Mouse (Mus musculus): Measurements from ENCODE around the gene Per1. TPM values are rescaled to one million over a fixed set of nuclear protein-coding genes. Genes with fewer than 3 reads are reported as not detected.

Gene Per1
- total RNA-seq, 2 experiments from 2014 or later, result 78.2 to 92.8 TPM

DNA sequence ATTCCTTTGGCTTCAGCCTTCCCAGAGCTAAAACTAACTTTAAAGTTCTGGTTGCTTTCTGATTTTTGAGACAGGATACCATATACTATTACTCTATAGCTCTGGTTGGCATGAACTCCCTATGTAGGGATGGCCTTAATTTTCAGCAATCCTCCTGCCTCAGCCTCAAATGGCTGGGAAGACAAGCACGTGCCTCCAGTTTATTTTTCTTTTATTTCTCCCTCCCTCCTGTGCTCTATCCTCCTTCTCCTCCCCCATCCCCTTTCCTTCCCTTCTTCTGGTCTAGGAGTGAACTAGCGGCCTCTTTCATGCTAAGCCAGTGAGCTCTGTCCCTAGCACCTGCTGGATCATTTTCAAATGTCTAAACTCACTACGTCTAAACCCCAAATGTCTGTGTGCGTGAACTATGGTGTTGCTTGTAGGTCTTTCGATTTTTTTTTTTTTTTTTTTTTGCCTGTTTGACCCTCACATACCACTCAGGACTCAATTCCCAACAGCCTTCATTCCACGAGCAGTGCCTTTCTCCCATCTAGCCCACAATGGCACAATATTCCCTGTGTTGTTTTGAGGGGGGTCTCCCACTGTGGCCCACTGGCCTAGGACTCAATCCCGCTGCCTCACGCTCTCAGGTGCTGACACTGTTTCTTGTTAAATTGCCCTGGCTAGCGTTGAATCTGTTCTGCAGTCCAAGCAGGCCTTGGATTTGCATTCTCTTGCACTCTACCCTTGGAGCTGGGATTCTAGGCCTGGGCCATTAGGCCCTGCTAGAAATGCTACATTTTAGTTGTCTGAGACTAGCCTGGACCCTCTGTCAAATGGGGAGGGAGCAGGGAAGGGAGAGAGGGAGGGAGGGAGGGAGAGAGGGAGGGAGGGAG, 30.5 kb upstream of the Per1 start:
- DNase-seq, result no peak

DNA sequence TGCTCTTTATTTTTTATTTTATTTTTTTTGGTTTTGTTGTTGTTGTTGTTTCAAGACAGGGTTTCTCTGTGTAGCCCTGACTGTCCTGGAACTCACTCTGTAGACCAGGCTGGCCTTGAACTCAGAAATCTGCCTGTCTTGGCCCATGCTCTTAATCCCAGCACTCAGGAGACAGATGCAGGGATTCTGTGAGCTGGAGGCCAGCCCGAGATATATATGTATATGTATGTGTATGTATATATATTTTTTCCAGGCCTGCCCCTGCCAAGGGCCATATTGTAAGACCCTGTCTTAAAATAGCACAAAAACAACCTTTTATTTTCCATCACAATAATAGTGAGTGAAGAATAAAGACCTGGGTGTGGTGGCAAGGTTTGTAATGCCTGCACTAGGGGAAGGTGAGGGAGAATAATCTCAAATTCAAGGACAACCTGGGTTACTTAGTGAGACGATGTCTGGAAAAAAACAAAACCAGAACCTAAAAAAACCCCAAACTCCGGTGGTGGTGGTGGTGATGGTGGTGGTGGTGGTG, 29.6 kb upstream of the Per1 start:
- no peak for DNase-seq

DNA sequence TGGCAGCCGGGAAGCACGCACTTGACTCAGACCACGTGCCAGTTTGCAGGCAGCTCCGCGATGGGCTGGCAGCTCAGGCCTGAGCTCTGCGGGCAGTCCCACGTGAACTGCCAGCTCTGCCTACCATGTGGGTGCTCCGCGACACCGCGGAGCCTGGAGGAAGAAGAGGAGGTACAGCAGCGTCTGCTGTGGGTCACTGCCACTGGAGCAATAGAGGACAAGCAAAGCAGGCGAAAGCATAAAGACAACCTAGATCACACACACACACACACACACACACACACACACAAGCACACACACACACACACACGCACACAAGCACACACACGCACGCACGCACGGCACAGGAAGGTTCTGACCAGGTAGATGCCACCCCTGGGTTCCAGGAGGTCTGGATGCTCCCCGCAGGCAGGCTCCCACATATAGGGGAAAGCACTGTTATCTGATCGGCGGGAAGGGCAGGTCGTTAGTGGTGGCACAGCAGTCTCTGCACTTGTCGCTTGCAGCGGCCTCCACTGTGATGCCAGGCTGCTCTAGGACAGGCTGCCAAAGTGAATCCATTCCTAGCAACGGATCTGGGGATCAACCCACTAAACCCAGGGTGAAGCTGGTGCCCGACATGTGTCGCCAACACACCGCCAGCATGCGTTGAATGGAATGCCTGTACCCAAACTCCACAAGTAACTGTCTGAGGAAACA, 28.7 kb upstream of the Per1 start:
- DNase-seq, result peak in 1 of 2 experiments; percentile 56

DNA sequence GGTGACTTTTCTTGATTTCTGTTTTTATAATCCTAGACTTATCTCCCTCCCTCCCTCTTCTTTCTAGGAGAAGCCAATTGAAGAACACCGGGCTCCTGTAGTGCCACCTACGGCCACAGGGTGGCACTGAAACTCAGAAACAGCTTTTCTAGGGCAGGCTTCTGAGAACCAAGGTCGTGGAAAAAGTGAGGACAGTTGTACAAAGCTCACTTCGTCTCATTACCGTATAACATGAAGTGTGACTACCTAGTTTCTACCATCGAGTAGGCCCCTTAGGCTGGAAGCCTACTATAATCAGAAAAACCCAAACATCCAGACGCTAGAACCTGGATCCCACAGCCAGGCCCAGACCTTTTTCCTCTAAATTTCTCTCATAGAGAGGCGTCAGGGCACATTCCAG, 28.1 kb upstream of the Per1 start:
- DNase-seq, result peak; percentile 85 to 88

DNA sequence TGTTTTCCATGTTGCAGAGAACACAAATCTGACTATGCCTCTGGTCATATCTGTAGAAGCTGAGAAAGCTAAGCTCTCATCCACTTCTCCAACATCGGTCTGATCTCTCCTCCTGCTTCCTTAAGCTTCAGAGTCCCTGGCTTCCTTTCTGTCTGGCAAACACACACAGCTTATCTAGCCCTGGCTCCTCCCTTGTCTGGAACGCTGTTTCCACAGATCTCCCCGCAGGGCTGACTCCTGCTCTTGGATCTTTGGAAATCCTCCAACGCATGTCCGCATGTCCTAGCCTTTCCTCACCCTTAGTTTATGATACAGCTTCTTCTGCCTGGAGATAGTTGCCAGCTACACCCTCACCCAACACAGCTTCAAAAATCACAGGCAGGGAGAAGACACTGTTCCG, 27.4 kb upstream of the Per1 start:
- no peak for DNase-seq

DNA sequence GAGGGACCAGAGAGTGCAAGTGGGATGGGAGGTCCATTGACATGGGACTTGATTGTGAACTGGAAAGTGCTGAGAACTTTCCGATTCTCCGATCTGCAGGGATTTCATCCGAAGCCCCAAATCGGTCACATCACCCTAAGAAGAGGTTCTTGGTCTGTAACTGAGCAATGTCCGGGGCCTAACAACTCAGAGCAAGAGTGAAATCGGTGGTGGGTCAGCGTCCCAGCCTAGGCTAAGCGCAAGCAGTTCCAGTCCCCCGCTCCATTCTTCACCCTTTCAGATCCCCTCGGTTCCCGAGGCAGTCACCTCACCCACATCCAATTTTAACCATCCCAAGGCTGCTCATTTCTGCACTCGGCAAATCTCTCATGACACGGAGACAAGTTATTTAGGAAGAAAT, 24.9 kb upstream of the Per1 start:
- DNase-seq, result no peak

DNA sequence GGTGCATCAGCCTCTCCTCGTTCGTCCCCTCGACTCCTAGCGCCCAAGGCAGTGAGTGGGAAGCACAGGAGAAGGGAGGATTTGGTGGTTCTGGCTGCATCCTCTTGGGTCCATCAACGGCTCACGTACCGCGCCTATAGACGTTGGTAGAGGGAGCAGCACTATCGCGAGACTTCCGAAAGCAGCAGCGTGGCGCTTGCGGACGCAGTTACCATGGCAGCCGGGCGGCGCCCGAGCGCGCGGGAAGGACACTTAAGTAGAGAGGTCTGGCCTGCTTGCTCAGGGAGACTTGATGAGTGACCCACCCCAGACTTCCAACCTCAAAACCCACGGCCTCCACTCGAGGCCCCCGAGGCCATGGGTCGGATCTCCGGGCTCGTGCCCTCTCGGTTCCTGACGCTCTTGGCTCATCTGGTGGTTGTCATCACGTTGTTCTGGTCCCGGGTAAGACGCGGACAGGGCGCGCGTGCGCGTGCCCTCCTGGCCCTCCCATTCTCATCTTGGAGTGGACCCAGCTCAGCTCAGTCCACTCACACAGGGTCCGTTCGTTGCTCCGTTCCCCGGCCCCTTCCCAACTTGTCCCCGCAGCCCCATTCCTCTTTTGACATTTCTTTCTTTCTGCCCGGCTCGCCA, 24.3 kb upstream of the Per1 start, which contains the start of gene Tmem107:
Gene Tmem107 (plus strand): TSS at position 217 of the 633 bp plus-strand sequence.
- peak; percentile 92 to 94 for DNase-seq

DNA sequence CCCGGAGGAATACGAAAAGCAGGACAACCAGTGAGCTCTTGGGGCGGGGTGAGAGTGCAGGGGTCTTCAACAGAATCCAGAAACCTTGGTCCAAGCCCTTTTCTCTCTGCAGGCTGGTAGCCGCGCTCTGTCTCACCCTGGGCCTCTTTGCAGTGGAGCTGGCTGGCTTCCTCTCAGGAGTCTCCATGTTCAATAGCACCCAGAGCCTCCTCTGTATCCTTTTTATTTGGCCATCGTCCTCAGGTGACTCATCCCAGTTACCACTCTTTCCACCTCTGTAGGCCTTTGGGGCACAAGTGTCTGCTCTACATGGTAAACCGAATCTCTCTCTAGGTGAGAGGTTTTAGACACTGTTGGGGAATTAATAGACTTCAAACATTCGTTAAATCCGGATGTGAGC, 23.8 kb upstream of the Per1 start:
- DNase-seq, result no peak

DNA sequence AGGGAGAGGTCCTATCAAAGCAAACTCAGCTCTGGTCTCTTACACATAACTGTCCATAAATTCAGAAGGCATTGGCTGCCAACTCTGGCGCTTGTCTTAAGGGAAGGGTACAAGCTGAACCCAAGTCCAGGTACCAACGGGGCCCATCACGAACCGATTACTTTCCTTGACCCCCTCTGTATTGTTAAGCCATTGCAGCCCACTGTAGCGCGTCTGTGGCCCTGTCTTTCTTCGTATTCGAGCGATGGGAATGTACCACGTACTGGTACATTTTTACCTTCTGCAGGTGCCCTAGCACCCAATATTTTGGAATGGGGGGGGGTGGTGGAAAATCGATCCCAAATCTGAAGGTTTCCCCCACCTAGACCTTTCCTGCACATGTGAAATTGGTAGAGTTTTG, 22.8 kb upstream of the Per1 start:
- no peak for DNase-seq

DNA sequence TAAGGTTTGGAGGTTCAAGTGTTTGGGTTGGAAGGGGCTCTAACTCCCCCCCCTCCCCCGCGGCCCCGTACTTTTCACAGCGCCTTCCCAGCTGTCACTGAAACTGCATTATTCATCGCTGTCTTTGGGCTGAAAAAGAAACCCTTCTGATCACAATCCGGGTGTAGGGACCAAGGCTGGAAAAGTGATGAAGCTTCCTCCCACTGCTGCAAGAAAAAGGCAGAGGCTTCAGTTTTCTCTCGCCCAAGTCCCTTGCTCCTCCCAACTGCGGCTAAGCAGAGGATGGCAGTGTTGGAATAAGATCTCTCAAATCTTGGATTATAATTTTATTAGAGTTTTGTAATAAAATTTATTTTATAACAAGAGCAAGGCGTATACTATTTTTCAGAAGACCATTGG, 22.4 kb upstream of the Per1 start:
- no peak for DNase-seq

DNA sequence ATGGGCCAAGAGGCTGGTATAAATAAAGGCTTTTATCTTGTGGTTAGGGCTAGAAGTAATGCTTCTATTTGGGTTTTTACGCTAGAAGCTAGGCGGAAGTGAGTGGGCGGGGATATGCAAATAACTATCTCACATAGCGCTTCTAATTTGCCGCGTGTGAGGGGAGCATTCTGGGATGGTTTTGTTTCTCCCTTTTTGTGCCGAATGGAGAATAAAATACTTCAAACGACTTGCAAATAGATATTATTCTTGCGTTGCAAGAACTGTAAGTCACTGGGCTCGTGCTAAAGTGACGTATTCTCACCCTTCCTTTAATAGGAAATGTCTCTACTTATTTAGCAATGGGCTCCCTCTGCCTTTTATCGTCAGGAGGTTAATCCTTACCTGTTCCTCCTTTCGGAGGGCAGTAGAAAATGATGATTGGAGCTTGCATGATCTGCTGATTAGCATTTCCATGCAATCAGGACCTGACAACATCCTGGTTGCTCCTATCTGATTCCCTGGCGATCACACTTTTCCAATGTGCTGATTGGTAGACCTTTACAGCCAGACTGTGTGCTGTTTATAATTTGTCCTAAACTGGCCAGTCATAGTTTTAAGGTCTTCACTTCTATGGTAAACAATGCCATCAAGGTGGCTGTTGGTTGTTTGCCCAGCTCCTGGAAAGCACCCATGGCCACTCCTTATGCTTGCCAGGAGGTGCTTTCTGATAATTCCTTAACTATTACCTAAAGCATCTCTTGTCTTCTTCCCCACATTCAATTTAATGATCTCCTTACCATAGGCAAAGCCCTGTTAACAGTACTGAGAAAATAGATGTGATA, 21.7 kb upstream of the Per1 start:
- peak; percentile 69 to 79 for DNase-seq

DNA sequence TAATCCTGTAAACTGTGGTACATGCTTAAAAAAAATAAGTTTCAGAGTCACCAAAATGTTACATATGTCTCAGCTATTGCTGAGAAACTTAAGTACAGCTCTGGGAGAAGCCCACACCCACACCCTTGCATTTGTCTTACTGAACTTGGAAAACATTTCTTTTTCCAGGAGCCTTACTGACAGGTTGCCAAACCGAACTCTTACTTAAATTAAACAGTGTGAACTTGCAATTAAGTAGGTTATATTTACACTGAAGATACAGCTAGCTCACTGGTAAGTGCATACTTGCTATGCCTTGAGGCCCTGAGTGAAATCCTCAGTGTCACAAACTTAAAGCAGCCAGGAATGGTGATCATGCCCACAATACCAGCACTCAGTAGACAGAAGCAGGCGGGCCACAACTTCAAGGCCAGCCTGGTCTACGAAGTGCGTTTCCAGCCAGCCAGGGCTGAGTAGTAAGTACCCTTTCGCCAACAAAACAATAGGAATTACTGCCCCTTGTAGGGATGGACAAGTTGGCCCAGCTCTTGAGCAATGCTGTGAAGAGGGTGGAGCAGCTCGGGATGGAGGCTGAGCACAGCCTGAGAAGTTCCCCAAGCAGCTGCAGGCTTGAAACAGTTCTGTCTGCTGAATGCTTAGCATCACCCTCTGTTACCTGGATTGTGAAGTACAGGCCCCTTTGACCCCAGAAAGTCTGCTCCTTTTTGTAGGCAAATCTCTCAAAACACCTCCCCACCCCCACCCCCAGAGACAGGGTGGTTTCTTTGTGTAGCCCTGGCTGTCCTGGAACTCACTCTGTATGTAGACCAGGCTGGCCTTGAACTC, 20.9 kb upstream of the Per1 start:
- DNase-seq, result no peak

DNA sequence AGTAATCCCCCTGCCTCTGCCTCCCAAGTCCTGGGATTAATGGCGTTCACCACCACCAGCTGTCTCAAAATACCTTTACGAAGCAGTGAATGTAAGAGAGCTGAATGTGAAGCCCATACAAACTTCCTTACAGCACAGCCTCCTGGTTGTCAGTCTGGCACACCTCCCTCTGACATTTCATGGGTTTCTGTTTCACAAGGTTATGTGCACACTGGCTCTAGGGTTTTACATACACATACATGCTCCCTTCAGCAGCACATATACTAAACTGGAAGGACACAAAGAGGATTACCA, 20.3 kb upstream of the Per1 start:
- DNase-seq, result no peak

DNA sequence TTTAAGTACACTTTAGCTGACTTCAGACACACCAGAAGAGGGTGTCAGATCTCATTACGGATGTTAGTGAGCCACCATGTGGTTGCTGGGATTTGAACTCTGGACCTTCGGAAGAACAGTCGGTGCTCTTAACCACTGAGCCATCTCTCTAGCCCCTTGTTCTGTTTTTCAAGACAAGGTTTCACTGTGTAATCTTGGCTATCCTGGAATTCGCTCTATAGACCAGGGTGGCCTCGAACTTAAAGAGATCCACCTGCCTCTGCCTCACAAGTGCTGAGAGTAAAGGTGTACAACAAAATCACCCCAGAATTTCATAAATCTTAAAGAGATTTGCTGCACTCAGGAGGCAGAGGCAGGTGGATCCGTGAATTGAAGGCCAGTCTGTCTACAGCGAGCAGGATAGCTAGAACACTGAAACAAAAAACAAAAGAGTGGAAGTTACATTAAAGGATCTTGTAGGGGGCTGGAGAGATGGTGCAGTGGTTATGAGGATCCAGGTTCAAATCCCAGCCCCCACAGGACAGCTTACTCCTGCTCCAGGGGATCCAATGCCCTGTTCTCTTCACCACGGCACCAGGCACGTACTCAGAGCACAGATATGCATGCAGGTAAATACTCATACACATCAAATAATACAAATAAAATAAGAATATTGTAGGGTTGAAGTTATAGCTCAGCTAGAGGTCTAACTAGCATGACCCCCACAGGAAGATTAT, 19.1 kb upstream of the Per1 start:
- no peak for DNase-seq

DNA sequence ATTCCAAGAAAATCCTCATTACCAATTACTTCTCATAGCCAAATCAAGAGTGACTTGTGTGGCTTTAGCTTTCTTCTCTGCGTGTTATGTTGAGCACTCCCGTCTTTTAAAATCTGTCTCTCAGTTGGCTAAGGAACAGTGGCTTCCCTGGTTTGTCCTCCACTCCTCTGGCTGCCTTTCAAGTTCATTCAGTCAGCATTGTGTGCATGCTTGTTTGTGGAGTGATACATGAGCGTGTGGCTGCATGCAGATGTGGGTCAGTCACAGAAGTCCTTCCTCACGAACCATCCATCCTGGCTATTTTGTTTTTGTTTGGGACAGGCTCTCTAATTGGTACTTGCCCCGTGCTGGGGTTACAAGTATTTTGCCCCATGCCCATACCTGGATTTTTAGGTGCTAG, 18.4 kb upstream of the Per1 start:
- DNase-seq, result no peak

DNA sequence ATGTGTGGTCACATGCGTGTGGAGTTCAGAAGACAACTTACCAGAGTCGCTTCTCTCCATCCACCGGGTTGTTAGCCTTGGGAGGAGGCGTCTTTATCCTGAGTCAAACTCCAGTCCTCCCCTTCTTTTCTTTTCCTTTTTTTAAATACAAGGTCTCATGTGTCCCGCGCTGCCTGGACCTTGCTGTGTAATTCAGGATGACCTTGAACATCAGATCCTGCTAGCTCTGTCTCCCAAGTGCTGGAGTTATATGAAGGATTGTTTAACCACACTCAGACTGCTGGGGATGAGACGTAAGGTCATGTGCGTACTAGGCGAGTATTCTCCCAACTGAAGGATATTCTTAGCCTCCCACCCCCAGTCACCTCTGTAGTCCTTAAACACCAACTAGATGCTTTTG, 17.7 kb upstream of the Per1 start:
- no peak for DNase-seq

DNA sequence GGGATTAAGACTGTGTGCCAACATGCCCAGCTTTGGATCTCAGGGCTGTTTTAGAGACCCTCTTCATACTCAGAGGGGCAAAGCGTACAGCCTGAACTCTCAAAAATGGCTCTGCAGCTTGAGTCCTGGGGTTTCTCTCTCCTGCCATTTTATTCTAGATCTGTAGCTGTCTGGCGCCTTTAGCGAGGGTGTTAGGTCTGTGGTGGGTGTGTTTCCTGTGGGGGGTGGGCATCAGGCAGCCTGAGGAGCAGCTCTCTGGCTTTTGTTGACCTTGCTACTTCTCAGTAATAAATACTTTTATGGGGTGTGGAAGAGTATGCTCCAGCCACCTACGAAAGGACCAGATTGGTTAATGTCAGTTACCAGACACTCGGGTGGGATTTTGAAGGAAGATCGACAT, 17.0 kb upstream of the Per1 start:
- no peak for DNase-seq

DNA sequence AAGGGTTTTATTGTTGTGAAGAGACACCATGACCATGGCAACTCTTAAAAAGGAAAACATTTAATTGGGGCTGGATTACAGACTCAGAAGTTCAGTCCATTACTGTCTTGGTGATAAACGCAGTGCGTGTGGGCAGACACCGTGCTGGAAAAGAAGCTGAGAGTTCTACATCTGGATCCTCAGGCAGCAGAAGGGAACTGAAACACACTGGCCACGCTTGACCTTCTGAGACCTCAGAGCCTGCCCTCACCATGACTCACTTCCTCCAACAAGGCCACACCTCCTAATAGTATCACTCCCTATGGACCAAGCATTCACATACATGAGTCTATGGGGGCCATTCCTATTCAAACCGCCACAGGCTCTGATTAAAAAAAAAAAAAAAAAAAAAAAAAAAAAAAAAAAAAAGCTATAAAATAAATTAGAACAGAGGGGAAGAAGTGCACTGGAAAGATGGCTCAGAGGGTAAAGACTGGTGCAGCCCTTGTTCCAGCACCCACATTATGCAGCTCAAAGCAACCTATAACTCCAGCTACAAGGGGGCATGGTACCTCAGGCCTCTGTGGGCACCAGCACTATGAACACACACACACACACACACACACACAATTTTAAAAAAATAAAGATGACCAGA, 16.1 kb upstream of the Per1 start:
- DNase-seq, result no peak

DNA sequence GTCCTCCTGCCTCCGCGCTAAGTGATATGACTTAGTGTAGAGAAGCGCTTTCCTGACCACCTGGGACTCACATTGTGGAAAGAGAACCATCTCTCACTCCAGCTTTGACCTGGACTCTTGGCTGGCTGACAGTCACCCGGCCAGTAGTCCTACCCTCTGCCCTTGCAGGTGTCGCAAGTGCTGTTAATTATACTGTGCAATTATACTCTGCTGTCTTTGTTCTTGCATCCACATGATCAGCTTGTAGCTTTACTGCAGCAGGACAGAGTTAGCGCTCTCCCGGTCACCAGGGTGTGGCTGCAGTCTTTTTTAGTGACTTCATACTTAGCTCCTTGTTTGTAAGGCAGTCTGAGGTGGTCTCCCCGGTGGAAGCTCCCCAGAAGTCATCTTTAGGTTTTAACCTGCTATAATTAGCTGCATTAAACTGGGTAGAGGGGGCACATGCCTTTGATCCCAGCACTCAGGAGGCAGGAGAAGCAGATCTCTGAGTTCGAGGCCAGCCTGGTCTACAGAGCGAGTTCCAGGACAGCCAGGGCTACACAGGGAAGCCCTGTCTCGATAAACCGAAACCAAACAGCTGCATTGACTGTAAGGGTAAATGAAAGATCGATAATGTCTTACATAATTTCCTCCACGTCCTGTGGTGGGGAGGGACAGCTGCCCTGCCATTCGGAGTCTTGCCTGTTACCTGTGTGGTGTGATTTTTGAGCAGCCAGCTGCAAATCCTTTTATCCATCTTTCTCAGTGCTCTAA, 14.7 kb upstream of the Per1 start:
- DNase-seq, result no peak

DNA sequence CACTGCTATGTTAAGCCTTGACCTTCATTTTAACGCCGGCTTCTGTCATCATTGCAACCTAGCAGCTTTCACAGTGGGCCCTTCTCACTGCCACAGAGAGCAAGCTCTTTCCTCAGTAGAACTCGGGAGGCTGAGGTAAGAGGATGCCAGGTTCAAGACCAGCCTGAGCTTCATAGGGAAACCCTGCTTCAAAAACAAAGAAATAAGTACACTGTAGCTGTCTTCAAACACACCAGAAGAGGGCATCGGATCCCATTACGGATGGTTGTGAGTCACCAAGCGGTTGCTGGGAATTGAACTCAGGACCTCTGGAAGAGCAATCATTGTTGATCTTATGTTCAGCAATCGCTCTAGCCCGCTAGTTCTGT, 14.2 kb upstream of the Per1 start:
- DNase-seq, result no peak

Data from layer of hippocampus, postnatal 36 days (tissue).